Mouse (Mus musculus): ENCODE measurements around the gene Nr4a1.
A peak's percentile ranks its signal among the peaks of the same experiment; 100 is the strongest.

The Nr4a1 gene

GRCm38 (mm10) chr15:101286129-101286770 lies 32.2 kb downstream of the Nr4a1 start:
- DNase-seq (ENCODE audit: low read depth, low spot score), result no peak

- DNase-seq (ENCODE audit: low read depth, low spot score), result no peak
Observed at GRCm38 (mm10) chr15:101287361-101287760, 33.3 kb downstream of the Nr4a1 start.

- DNase-seq (ENCODE audit: low read depth, low spot score), result no peak
Observed at GRCm38 (mm10) chr15:101290354-101290753, 36.3 kb downstream of the Nr4a1 start.

- no peak for DNase-seq (ENCODE audit: low read depth, low spot score)
Observed at GRCm38 (mm10) chr15:101292012-101292411, 37.9 kb downstream of the Nr4a1 start.

GRCm38 (mm10) chr15:101293025-101293621 lies 39.1 kb downstream of the Nr4a1 start, which contains the start of gene 6030408B16Rik:
Gene 6030408B16Rik, plus strand, starts transcription at chr15:101293212.
- DNase-seq (ENCODE audit: low read depth, low spot score), result no peak

- no peak for DNase-seq (ENCODE audit: low read depth, low spot score)
Observed at GRCm38 (mm10) chr15:101294028-101294894, 40.2 kb downstream of the Nr4a1 start.

GRCm38 (mm10) chr15:101295106-101295505 lies 41.0 kb downstream of the Nr4a1 start:
- no peak for DNase-seq (ENCODE audit: low read depth, low spot score)

GRCm38 (mm10) chr15:101295616-101296015 lies 41.5 kb downstream of the Nr4a1 start:
- no peak for DNase-seq (ENCODE audit: low read depth, low spot score)

- DNase-seq (ENCODE audit: low read depth, low spot score), result no peak
Observed at GRCm38 (mm10) chr15:101296091-101296490, 42.0 kb downstream of the Nr4a1 start.

- DNase-seq (ENCODE audit: low read depth, low spot score), result no peak
Observed at GRCm38 (mm10) chr15:101297988-101298387, 43.9 kb downstream of the Nr4a1 start.

GRCm38 (mm10) chr15:101298550-101298949 lies 44.5 kb downstream of the Nr4a1 start:
- DNase-seq (ENCODE audit: low read depth, low spot score), result no peak

GRCm38 (mm10) chr15:101299480-101299960 lies 45.5 kb downstream of the Nr4a1 start:
- no peak for DNase-seq (ENCODE audit: low read depth, low spot score)

- DNase-seq (ENCODE audit: low read depth, low spot score), result no peak
Observed at GRCm38 (mm10) chr15:101300128-101300527, 46.1 kb downstream of the Nr4a1 start.

GRCm38 (mm10) chr15:101302201-101302600 lies 48.1 kb downstream of the Nr4a1 start:
- DNase-seq (ENCODE audit: low read depth, low spot score), result no peak

- DNase-seq (ENCODE audit: low read depth, low spot score), result no peak
Observed at GRCm38 (mm10) chr15:101303830-101304229, 49.8 kb downstream of the Nr4a1 start.

GRCm38 (mm10) chr15:101306459-101306858 lies 52.4 kb downstream of the Nr4a1 start:
- no peak for DNase-seq (ENCODE audit: low read depth, low spot score)

- no peak for DNase-seq (ENCODE audit: low read depth, low spot score)
Observed at GRCm38 (mm10) chr15:101308440-101309348, 54.6 kb downstream of the Nr4a1 start.

GRCm38 (mm10) chr15:101309493-101309892 lies 55.4 kb downstream of the Nr4a1 start:
- DNase-seq (ENCODE audit: low read depth, low spot score), result no peak

GRCm38 (mm10) chr15:101311087-101311770 lies 57.2 kb downstream of the Nr4a1 start:
- peak; percentile 40 for DNase-seq (ENCODE audit: low read depth, low spot score)

GRCm38 (mm10) chr15:101312006-101312405 lies 57.9 kb downstream of the Nr4a1 start:
- DNase-seq (ENCODE audit: low read depth, low spot score), result no peak

- no peak for DNase-seq (ENCODE audit: low read depth, low spot score)
Observed at GRCm38 (mm10) chr15:101315378-101315777, 61.3 kb downstream of the Nr4a1 start.

Data from brain, embryonic 18.5 days (tissue).